Mouse (Mus musculus) thymus, postnatal 4 days (tissue): Measurements from ENCODE around the gene Ctrb1.
A peak's percentile ranks its signal among the peaks of the same experiment; 100 is the strongest.

Experiments used
- DNase-seq: peaks from one replicate; pipeline ENCODE4 v3.0.0; 2021

The Ctrb1 gene

DNA sequence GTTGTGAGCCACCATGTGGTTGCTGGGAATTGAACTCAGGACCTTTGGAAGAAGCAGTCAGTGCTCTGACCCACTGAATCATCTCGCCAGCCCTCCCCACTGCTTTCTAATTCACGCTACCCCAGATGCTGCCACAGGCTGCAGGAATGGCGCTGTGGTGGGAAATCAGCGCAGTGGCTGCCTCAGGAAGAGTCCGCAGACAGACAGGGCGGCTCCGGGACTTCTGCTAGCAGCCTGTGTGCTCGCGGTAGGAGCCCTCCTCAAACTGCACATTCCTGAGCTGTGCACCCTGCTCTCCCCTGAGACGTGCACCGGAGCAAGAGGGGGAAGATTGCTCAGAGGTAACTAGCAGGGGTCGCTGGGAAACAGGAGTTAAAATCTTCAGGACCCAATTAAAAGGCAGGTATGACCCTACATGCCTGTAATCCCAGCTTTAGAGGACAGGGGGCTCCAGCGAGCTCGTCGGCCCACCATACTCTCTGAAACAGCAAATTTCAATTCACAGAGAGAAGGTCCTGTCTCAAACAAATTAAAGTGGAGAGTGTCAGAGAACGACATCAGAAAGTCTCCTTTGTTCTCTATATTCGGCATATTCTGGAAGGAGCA lies 10.3 kb downstream of the Ctrb1 start:
- DNase-seq, result peak; percentile 36

DNA sequence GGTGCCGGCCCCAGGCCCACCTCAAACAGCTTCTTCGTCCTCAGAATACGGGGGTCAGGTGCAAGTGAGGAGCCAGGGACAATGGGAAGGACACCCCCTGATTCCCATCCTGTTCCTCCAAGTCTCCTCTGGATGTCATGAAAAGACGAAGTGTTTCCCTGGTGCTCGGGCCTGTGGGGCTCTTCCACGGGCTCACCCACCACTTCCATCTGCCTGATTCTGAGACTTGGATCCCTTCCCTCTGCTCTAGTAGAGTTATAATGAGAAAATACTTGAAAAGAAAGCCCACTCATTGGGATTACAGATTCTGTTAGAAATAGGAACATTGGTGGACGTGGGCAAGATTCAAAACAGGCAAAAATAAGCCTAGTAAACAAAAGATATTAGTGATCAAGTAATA lies 12.0 kb downstream of the Ctrb1 start:
- DNase-seq, result no peak

DNA sequence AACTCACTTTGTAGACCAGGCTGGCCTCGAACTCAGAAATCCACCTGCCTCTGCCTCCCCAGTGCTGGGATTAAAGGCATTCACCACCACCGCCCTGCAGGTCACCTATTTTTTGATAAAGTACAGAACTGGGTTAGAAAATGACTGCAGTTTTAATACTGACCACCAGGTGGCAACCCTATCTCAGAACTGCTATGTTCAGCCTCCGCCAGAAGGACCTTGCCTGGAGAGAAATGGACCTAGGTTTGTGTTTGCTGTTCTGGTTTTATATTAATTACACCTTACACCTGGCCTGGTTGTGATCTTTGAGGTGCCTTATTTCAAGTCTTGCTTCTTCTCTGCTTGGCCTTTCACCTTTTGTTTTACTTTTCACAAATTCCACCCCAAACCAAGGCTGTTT lies 12.7 kb downstream of the Ctrb1 start:
- DNase-seq, result peak; percentile 53

DNA sequence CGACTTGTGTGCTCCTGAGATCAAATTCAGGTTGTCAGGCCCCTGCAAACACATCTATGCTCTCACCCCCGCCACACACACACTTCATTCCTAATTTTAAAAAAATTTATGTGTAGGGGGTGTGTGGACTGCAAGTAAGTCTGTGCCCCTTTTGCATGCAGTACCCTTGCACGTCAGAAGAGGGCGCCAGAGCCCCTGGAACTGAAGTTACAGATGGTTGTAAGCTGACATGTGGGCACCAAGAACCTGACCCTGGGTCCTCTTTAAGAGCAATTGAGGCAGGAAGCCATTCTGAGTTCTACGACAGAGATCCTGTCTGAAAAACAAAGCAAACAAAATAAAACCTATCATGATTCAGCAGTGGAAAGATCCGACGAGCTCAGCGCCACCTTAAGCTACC lies 14.6 kb downstream of the Ctrb1 start:
- DNase-seq, result peak; percentile 68

DNA sequence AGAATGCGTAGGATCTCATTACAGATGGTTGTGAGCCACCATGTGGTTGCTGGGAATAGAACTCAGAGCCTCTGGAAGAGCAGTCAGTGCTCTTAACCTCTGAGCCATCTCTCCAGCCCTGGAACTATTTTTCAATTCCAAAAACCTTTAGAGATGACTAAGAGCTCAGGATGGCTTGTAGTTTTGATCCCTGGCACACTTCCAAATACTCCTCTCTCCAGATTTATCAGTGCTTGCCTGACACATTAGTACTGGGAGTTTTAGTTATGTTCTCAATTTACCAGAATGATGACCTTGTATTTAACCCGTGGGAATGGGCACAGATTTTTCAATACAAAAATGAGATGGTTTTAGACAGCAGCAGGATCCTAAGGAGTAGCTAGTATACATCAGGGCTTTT lies 24.1 kb downstream of the Ctrb1 start:
- no peak for DNase-seq

DNA sequence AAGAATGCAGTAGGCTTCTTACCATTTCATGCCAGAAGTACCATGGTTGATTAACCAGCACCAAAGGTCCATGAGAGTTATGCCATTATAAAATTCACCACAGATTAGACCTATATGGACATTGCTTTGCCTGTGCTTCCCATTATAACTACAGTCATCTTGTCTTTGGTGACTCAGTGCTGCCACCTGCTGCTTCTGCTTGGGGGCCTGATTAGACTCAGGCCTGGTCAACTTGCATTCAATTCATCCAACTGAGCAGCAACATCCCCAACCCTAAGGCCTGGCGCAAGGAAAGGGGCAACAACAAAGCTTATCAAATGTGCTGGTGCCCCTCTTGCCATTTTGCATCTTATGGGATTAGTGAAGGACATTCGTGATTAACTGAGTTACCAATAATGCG lies 28.3 kb downstream of the Ctrb1 start:
- peak; percentile 74 for DNase-seq

DNA sequence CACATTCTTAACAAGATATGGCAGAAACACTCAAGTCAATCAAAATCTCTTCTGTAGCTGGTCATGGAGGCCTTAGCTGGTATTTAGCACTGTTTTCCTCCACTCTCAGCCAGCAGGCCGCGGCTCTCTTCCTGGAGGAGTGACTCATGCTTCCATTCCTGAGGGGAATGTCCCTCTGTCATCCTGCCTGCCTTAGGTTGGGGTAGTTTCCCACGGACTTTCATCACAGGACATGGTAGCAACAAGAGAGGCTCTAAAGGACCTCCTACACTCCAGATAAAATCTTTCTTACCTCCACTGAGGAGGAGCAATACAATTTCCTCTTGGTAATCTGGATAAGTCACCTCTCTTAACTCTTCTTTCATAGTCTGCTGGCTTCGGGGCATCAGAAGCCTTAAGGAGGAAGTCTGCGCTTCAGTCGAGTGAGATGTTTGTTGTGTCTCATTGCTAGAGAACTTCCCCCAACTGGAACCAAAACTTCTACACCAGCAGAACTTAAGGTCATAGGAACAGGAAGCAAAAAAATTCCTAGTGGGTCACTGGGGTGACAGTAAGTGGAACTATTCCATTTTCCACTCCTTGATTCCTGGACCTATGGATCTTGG lies 31.9 kb downstream of the Ctrb1 start:
- DNase-seq, result no peak

DNA sequence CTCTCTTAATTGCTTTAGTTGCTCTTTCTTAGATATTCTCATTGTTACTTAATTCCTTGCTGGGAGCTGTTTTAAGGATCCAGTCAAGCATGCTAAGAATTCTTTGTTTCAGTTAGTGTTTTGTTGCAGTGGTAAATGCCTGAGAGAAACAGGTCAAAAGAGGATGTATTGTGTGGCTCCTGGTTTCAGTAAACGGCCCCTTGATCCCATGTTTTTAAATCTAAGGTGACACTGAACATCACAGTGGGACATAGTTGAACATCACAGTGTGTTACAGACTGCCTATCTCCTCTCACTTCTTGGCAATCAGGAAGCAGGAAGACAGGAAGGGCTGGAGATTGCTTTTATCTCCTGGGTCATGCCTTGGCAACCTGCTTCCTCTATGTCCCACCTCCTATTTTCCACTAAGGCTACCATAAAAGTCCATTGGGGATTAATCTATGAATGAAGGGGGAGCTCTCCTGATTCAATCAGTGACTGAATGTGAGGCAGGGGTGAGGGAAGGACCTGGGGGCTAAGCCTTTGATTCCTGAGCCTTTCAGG lies 33.4 kb downstream of the Ctrb1 start:
- no peak for DNase-seq

DNA sequence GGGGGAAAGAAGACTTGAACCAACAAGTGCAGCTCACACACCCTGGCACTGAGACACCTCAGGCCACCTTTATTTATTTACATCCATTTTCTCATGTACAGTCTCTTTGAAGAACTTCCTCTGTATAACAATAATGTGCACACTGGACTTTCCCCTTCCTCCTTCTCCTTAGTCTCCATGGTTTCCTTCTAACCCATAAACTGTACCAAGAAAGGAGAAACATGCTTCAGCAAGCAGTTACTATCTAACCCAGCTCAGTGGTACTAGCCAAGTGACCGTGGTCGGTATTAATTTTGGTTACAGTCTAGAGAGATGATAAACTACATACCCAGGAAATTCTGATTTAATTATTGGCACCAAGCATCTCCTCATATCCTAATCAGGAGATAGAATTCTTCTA lies 37.3 kb downstream of the Ctrb1 start:
- DNase-seq, result no peak

DNA sequence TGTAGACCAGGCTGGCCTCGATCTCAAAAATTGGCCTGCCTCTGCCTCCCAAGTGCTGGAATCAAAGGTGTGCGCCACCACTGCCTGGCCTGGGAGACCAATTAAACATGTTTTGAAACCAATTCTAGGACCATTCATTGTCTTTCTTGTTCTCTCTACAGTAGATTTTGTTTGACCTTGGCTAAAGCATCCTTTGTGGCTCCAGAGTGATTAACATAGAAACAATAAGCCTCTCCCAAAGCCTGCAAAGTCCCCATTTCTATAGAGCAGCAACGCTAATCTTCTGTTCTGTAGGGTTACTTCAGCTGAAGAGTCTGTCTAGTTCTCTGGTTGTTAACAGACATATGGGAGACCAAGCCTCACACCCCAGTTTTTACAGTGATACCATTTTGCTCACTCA lies 40.2 kb downstream of the Ctrb1 start:
- no peak for DNase-seq

DNA sequence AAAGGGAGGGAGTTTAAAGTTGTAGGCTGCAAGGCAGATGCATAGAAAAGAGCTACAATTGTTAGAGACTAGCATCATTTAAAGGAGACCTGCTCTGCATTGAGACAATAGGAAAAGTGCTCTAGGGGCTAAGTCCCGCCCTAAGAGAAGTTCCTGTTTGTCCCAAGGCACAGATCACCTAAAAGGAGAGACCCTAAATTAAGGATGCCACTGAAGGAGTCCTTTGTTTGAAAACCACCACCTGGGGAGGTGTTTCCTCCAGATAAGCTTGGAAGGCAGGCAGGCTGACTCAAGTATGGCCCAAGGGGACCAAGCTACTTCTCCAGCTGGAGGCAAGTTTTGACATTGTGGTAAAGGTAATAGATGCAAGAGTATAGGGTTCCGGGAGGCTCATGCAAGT lies 42.0 kb downstream of the Ctrb1 start:
- no peak for DNase-seq

DNA sequence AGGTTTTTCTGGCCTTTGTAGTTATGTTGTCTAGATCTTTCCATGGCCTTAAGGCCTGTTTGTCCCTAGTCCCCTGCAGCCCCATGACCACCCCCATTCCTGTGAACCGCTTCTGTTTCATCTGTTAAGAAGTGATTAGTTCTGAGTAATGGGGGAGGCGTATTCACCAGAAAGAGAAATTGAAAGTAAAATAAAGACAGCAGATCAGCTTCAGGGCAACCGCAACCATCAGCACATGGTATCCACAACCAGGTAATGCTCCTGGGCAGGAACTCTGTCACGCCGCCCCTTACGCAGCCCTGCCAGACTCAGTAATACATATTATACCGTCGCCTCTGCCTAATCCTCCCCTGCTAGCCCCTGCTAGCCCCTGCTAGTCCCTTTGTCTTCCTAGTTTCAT lies 45.1 kb downstream of the Ctrb1 start:
- DNase-seq, result no peak

DNA sequence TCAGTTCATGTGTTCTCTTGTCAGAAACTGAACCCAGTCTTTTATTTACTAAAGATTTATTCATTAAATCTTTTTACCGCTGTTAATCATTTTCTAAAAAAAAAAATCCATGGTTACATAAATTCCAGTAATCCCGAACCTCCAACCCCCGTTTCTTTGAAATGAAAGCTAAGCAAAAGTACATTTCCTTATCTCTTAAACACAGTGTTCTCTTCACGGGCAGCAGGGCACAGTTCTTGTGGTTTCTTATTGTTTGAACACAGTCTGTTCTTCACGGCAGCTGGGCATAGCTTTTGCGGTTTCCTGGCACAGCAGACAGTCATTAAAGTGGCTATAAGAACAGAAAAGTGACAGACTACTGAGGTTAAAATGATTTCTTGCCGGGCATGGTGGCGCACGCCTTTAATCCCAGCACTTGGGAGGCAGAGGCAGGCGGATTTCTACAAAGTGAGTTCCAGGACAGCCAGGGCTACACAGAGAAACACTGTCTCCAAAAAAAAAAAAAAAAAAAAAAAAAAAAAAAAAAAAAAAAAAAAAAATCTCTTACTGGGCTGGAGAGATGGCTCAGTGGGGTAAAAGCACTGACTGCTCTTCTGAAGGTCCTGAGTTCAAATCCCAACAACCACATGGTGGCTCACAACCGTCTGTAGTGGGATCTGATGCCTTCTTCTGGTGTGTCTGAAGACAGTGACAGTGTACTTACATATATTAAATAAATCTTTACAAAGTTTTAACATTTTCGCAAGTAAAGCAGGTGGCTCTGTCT lies 46.3 kb downstream of the Ctrb1 start:
- peak; percentile 51 for DNase-seq

DNA sequence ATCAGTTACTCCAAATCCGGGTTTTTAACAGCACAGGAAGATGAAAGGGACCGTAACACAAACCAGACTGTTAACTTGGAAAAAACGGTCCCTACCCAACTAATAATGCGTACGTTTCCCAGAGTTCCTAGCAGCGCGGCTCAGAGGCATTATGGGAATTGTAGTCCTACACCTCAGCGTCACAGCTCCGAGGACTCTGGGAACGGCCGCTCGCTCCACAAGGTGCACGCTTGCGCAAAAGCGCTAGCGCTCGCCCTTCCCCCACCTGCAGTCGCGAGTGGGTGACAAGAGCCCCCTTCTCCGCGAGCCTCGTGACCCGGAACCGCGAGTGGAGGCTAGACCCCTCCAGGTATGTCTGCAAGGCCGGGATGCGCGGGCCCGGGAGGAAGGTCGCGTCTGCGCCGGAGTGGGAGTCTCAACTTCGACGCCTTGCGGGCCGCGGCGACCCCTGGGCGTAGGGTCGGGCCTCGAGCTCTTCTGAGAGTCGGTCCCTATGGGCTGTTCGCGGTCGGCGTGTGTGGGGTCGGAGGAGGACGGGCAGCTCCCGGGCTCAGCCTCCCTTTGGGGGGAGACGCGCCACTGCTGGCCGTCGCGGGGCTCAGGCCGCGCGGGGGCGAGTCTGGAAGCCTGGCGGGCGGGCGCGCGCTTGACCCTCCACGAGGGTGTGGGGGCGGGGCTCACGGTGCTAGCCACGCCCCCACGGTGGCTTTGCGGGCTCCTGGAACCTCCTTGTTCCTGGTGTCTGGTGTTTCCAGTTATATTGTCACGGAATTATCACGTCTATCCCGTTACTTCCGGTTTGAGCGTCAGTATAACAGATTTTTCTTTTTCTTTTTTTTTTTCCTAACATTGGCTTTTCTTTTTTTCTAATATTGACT lies 47.3 kb downstream of the Ctrb1 start, which contains the start of gene Zfp1:
Gene Zfp1 (plus strand): TSS at position 138 of the 878 bp plus-strand sequence.
- DNase-seq, result peak; percentile 95

DNA sequence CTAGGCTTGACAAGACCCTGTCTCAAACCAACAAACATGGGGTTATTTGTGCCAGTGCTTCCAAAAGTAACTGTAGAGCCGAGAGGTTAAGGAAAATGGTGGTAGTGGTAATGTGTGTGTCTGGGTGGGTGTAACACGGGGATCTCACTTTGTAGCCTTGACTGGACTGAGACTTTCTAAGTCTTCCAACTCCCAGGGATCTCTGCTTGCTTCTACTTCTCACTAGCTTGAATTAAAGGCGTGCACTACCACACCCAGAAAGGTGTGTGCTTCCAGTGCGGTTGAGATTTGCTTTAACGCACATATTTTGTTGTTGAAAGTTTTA lies 47.9 kb downstream of the Ctrb1 start:
- no peak for DNase-seq

DNA sequence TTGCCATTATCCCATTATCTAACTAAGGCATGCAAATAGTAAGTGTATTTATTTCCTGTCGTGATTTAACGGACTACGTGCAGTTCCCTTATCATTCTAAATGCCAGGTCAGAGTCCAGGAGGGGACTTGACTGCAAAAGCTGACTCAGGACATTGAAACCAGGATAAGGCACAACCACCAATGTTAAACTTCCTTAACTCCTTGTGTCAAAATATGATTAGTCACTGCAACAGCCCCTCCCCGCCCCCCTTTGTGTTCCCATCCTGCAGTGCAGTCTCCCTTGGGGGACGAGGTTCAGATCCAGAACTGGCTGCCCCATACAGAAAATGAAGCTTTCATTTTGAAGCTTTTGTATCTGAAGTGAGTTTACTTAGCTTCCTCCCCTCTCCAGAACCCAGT lies 48.3 kb downstream of the Ctrb1 start:
- peak; percentile 38 for DNase-seq

DNA sequence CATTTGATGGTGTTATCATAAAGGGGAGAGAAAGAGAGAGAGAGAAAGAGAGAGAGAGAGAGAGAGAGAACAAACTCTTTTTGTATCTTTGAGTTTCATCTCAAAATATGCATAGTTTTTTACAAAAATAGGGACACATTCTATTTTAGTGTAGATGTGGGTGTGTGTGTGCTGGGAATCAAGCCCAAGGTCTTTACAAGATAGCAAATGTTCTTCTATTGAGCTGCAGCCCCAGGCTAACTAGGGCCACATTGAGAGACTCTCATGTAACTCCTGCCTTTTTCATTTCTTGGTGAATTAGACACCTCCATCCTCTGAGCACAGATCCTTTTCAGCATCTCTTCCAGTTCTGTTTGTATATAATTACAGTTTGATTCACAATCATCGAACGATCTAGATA lies 49.7 kb downstream of the Ctrb1 start:
- DNase-seq, result no peak

DNA sequence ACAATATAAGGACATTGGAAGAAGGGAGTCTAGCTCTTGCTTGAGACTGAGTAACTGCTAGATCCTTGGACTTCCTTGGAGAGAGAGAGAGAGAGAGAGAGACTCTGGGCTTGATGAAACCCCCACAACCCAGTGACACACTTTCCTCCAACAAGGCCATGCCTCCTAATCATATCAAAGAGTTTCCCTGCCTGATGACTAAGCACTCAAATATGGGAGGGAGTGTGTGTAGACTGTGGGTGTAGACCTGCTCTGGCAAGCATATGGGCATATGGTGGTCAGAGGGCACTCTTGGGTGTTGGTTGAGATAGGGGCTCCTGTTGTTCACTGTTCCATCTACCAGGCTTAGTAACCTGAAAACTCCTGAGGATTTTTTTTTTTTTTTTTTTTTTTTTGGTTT lies 52.7 kb downstream of the Ctrb1 start:
- DNase-seq, result no peak
